Mouse (Mus musculus) ES-E14 (cell line): ENCODE results near the gene Lrrc4.

Experiments used
- ZC3H11A ChIP-seq: IDR thresholded peaks from 2 replicates; pipeline ENCODE4 v1.6.1; 2012; ENCODE audit warnings: low read depth, mild to moderate bottlenecking, inconsistent platforms, low read length, borderline replicate concordance
- ZNF384 ChIP-seq: IDR thresholded peaks from 2 replicates; pipeline ENCODE4 v1.6.1; 2012; ENCODE audit warnings: low read depth, low read length, inconsistent platforms

GRCm38 (mm10) chr6:28672388-28672787 is 159.2 kb downstream of the Lrrc4 start:
- TF ChIP-seq ZNF384, result no peak
- TF ChIP-seq ZC3H11A, result no peak
